Mouse (Mus musculus): ENCODE data around the gene Tmem221. TPM values are rescaled to one million over a fixed set of nuclear protein-coding genes. Genes with fewer than 3 reads are reported as not detected.
A peak's percentile ranks its signal among the peaks of the same experiment; 100 is the strongest.
"Not testable (repeated sequence)": the region's sequence is repeated elsewhere in the genome, so short reads cannot be mapped to it uniquely, and the experiment has no call there.

The Tmem221 gene
- polyA plus RNA-seq, 1 experiment, result 0.19 TPM

DNA sequence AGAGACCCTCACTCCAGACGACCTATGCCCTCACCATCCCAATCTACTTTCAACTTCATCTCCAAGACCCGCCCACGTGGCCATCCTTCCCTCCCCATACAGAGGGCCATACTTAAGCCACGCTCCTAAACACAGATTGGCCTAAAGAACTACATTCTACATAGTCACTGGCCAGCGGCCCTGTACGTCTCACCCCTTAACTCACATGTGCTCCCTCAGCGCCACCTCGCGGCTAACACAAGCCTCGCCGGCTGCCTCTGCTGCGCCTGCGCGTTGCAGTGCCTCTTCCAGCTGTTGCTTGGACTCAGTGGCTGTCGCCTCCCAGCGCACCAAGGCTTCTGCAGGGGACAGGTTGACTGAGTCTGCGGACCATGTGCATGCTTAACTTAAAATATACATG lies 37.0 kb downstream of the Tmem221 start:
- no peaks in the 10 kb centered on the region for H3K4me1 ChIP-seq (ENCODE audit: control insufficient read depth, insufficient read depth, low read length)
- no peak overlapping the region for H3K27ac ChIP-seq (ENCODE audit: insufficient read depth, low read length)
- TF ChIP-seq CTCF (IDR thresholded peaks at IDR 0.05; ENCODE audit: extremely low read depth, insufficient read depth, low read length) (peak; percentile 88), POLR2A (IDR thresholded peaks at IDR 0.05; ENCODE audit: extremely low read depth, insufficient read depth, low read length) (no peak)
- no peak overlapping the region for H3K4me3 ChIP-seq (ENCODE audit: insufficient read depth, low read length)

DNA sequence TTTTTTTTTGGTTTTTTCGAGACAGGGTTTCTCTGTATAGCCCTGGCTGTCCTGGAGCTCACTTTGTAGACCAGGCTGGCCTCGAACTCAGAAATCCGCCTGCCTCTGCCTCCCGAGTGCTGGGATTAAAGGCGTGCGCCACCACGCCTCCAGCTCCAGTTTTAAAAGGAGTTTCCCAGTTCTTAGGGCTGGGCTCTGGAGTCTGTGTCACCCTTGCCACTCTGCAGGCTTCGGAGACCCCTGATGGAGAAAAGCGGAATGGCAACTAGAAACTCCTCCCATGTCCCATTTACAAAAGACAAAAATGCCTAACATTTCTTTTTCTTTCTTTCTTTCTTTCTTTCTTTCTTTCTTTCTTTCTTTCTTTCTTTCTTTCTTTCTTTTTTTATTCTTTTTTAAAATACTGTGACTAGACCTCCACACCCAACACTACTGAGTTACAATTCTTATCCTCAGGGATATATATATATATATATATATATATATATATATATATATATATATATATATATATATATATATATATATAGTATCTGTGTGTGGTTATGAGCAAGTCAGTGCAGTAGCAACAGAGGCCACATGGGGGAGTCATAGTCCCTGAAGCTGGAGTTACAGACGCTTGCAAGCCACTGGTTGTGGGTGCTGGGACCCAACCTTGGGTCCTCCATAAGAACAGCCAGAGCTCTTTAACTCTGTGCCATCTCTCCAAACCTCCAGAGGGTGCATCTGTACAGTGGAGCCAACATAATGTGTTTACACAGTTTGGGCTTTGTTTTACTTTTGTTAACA lies 39.4 kb downstream of the Tmem221 start:
- TF ChIP-seq CTCF (IDR thresholded peaks at IDR 0.05; ENCODE audit: extremely low read depth, insufficient read depth, low read length), result peak; percentile 58
- H3K4me3 ChIP-seq (ENCODE audit: insufficient read depth, low read length); H3K27ac ChIP-seq (ENCODE audit: insufficient read depth, low read length); H3K4me1 ChIP-seq (ENCODE audit: control insufficient read depth, insufficient read depth, low read length): not testable (repeated sequence)

DNA sequence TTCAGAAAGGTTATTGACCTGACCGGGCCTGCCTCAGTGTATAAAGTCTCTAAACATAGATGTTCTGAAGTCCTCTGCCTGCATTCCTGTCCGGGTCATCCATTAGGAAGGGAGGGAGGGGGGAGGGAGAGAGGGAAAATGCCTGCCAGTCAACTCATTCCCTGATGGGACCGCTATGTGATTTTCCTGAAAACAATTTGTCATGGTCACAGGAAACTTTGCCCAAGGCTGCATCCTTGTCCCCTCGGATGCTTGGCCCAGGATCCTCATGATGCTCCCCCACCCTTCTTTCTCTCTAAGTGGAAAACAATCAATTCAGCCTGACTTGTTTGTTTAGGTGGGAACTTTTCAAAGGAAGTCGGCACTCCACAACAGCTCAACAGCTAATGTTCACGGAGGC lies 41.9 kb downstream of the Tmem221 start:
- TF ChIP-seq CTCF (IDR thresholded peaks at IDR 0.05; ENCODE audit: extremely low read depth, insufficient read depth, low read length), result no peak
- TF ChIP-seq POLR2A (IDR thresholded peaks at IDR 0.05; ENCODE audit: extremely low read depth, insufficient read depth, low read length), result no peak
- H3K27ac ChIP-seq (ENCODE audit: insufficient read depth, low read length), result no peak overlapping the region
- H3K4me1 ChIP-seq (ENCODE audit: control insufficient read depth, insufficient read depth, low read length), result no peaks in the 10 kb centered on the region
- H3K4me3 ChIP-seq (ENCODE audit: insufficient read depth, low read length), result no peak overlapping the region

DNA sequence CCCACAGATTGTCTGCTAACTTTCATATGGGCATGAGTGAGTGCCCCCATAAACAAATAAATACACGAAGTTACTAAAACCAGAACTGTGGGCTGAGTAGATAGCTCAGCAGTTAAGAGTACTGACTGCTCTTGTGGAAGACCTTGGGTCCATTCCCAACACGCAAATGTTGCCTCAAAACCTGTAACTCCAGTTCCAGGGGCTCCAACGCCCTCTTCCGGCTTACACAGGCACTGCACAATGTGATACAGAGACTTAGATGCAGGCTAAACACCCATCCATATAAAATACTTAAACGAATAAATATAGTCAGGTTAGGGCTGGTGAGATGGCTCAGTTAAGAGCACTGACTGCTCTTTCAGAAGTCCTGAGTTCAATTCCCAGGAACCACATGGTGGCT lies 43.6 kb downstream of the Tmem221 start:
- Histone ChIP-seq H3K27ac (ENCODE audit: insufficient read depth, low read length) (no peak overlapping the region), H3K4me3 (ENCODE audit: insufficient read depth, low read length) (no peak overlapping the region), H3K4me1 (ENCODE audit: control insufficient read depth, insufficient read depth, low read length) (no peaks in the 10 kb centered on the region)
- TF ChIP-seq POLR2A (IDR thresholded peaks at IDR 0.05; ENCODE audit: extremely low read depth, insufficient read depth, low read length) (no peak), CTCF (IDR thresholded peaks at IDR 0.05; ENCODE audit: extremely low read depth, insufficient read depth, low read length) (no peak)

DNA sequence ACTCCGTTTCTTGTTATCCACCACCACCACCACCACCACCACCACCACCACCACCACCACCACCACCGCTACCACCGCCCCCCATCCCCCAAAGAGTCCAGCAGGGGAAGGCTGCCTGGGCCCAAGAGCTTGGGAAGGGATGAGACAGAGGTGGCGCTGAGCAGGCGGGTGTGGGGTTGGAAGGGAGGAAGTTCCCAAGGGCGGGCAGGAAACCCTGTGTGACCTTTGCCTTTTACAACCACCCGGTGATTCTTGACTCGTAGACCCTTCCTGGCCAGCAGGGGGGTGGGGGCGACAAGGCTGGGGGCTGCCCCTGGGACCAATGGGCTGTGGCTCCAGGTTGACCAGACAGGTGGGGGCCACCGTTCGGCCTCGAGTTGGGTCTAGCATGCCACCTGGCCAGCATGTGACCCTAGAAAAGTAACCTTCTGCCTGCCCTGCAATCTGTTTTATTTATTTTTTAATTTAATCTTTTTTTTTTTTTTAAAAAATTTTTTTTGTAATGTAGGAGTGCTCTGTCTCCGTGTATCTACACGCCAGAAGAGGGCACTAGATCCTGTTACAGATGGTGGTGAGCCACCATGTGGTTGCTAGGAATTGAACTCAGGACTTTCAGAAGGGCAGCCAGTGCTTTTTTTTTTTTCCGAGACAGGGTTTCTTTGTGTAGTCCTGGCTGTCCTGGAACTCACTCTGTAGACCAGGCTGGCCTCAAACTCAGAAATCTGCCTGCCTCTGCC lies 45.5 kb downstream of the Tmem221 start:
- Histone ChIP-seq H3K4me1 (ENCODE audit: control insufficient read depth, insufficient read depth, low read length) (no peaks in the 10 kb centered on the region), H3K27ac (ENCODE audit: insufficient read depth, low read length) (no peak overlapping the region), H3K4me3 (ENCODE audit: insufficient read depth, low read length) (no peak overlapping the region)
- no peak for TF ChIP-seq CTCF (IDR thresholded peaks at IDR 0.05; ENCODE audit: extremely low read depth, insufficient read depth, low read length)
- TF ChIP-seq POLR2A (IDR thresholded peaks at IDR 0.05; ENCODE audit: extremely low read depth, insufficient read depth, low read length), result no peak

DNA sequence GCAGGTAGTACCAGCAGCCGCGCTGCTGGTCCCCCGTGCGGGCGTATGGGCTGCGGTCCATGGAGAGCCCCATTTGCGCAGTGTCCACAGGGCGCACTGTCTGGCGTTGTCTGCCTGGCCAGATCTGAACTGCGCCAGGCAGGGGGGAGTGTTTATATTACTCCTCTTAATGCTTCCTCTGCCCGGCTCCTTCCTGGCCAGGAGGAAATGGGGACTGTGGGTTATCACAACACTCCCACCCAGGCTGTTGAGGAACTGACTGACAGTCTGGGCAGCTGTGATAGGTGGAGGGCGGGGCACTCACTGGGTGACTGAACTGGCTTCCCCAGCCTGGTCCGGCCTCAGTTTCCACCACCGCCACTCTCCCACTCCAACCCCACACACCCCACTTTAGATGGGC lies 47.0 kb downstream of the Tmem221 start, which contains the start of gene Plvap:
TSS of gene Plvap (minus strand) at position 109 of the 400 bp plus-strand sequence.
- H3K27ac ChIP-seq (ENCODE audit: insufficient read depth, low read length), result no peak within 1 kb of the TSS
- no peak for TF ChIP-seq CTCF (IDR thresholded peaks at IDR 0.05; ENCODE audit: extremely low read depth, insufficient read depth, low read length)
- no peak for TF ChIP-seq POLR2A (IDR thresholded peaks at IDR 0.05; ENCODE audit: extremely low read depth, insufficient read depth, low read length)
- no peak within 1 kb of the TSS for H3K4me3 ChIP-seq (ENCODE audit: insufficient read depth, low read length)
- no peaks in the 10 kb centered on the region for H3K4me1 ChIP-seq (ENCODE audit: control insufficient read depth, insufficient read depth, low read length)

DNA sequence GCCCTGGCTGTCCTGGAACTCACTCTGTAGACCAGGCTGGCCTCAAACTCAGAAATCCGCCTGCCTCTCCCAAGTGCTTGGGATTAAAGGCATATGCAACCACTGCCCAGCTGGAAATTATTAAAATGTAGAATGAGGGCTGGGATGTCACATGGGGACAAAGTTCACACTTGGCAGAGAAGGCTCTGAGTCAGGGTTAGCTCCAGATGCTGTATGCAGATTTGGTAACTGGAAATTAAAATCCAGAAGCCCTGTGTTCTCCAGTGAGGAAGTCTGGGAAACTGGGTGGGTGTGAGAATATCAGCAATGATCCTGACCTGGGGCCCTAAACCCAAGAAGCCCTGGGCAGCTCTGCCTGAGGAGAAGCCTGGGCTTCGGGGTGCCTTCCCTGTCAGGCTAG lies 49.4 kb downstream of the Tmem221 start:
- Histone ChIP-seq H3K4me3 (ENCODE audit: insufficient read depth, low read length) (no peak overlapping the region), H3K27ac (ENCODE audit: insufficient read depth, low read length) (no peak overlapping the region), H3K4me1 (ENCODE audit: control insufficient read depth, insufficient read depth, low read length) (no peaks in the 10 kb centered on the region)
- no peak for TF ChIP-seq CTCF (IDR thresholded peaks at IDR 0.05; ENCODE audit: extremely low read depth, insufficient read depth, low read length)
- no peak for TF ChIP-seq POLR2A (IDR thresholded peaks at IDR 0.05; ENCODE audit: extremely low read depth, insufficient read depth, low read length)

DNA sequence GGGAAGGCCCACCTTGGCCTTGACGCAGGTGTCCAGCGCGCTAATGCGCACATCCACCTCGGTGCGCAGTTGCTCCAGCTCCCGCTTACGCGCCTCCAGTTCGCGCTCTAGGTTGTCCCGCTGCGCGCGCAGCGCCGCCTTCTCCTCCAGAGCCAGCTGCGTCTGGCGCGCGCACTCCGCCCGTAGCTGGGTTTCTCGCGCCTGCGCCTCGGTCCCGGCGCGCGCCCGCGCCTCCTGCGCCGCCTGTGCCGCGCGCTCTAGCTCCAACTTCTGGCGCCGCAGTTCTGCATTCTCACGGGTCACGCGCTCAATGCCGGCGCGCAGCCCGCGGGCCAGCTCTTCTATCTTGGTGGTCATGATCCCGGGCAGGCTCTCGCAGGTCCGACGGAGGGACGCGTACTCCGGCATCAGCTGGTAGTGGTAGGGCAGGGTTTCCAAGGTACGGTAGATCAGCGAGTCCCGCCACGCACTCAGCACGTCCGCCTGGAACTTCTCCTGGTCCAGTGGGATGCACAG lies 51.0 kb downstream of the Tmem221 start:
- H3K4me3 ChIP-seq (ENCODE audit: insufficient read depth, low read length), result peak overlapping the region; percentile 55
- H3K4me1 ChIP-seq (ENCODE audit: control insufficient read depth, insufficient read depth, low read length), result no peaks in the 10 kb centered on the region
- no peak for TF ChIP-seq CTCF (IDR thresholded peaks at IDR 0.05; ENCODE audit: extremely low read depth, insufficient read depth, low read length)
- peak; percentile 65; the same call in 1 of the 2 replicates for TF ChIP-seq POLR2A (IDR thresholded peaks at IDR 0.05; ENCODE audit: extremely low read depth, insufficient read depth, low read length)
- no peak overlapping the region for H3K27ac ChIP-seq (ENCODE audit: insufficient read depth, low read length)

DNA sequence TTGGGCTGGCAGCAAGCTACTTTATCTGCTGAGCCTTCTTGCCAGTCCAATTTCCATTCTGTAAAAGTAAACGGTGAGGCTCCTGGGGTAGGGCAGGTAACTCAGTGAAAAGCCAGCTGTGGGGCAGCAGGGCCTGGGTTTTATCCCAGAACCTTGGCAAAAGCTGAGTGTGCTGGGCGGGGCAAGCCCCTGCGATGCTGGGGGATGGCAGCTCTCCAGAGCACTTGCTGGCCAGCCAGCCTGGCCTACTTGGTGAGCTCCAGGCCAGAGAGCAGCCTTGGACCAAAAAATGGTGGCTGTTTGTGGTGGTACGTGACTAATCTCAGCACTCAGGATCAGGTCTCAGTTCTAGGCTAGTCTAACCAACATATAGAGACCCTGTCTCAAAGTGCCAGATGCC lies 52.7 kb downstream of the Tmem221 start:
- no peak overlapping the region for H3K27ac ChIP-seq (ENCODE audit: insufficient read depth, low read length)
- H3K4me3 ChIP-seq (ENCODE audit: insufficient read depth, low read length), result no peak overlapping the region
- TF ChIP-seq CTCF (IDR thresholded peaks at IDR 0.05; ENCODE audit: extremely low read depth, insufficient read depth, low read length) (no peak), POLR2A (IDR thresholded peaks at IDR 0.05; ENCODE audit: extremely low read depth, insufficient read depth, low read length) (no peak)

More for the DNA sequence above, 52.7 kb downstream of the Tmem221 start:
- no peaks in the 10 kb centered on the region for H3K4me1 ChIP-seq (ENCODE audit: control insufficient read depth, insufficient read depth, low read length)
